Mouse (Mus musculus): Measurements from ENCODE around the gene Nr1d1. TPM values are rescaled to one million over a fixed set of nuclear protein-coding genes. Genes with fewer than 3 reads are reported as not detected.

Gene Nr1d1
- total RNA-seq, 2 experiments from 2014 or later: 15.1 to 59.6 TPM

GRCm38 (mm10) chr11:98788139-98788538 is 13.0 kb upstream of the Nr1d1 start:
- no peak for DNase-seq

GRCm38 (mm10) chr11:98787691-98788090 is 12.6 kb upstream of the Nr1d1 start:
- no peak for DNase-seq

- DNase-seq: no peak
Measured at GRCm38 (mm10) chr11:98787229-98787628, 12.1 kb upstream of the Nr1d1 start.

- DNase-seq: peak; percentile 96
Measured at GRCm38 (mm10) chr11:98786359-98787214, 11.5 kb upstream of the Nr1d1 start.

GRCm38 (mm10) chr11:98785772-98786281 is 10.7 kb upstream of the Nr1d1 start:
- peak; percentile 82 for DNase-seq

- peak; percentile 46 for DNase-seq
Measured at GRCm38 (mm10) chr11:98785214-98785613, 10.1 kb upstream of the Nr1d1 start.

- no peak for DNase-seq
Measured at GRCm38 (mm10) chr11:98784139-98784538, 9.0 kb upstream of the Nr1d1 start.

GRCm38 (mm10) chr11:98783236-98783696 is 8.1 kb upstream of the Nr1d1 start:
- DNase-seq: peak; percentile 97

- peak; percentile 54 for DNase-seq
Measured at GRCm38 (mm10) chr11:98782651-98783235, 7.6 kb upstream of the Nr1d1 start.

GRCm38 (mm10) chr11:98781851-98782512 is 6.8 kb upstream of the Nr1d1 start:
- DNase-seq: peak; percentile 35

- DNase-seq: no peak
Measured at GRCm38 (mm10) chr11:98777888-98778287, 2.8 kb upstream of the Nr1d1 start.

GRCm38 (mm10) chr11:98776843-98777590 is 1.9 kb upstream of the Nr1d1 start:
- peak; percentile 80 for DNase-seq

GRCm38 (mm10) chr11:98776052-98776764 is 1.1 kb upstream of the Nr1d1 start:
- DNase-seq: no peak

- peak; percentile 99 for DNase-seq
Measured at GRCm38 (mm10) chr11:98775348-98776051, 367 bp upstream of the Nr1d1 start.

- peak; percentile 100 for DNase-seq
Measured at GRCm38 (mm10) chr11:98773635-98774295, 1.4 kb downstream of the Nr1d1 start.

GRCm38 (mm10) chr11:98772667-98773171 is 2.4 kb downstream of the Nr1d1 start:
- DNase-seq: peak; percentile 76

GRCm38 (mm10) chr11:98771844-98772525 is 3.1 kb downstream of the Nr1d1 start:
- peak; percentile 49 for DNase-seq

- no peak for DNase-seq
Measured at GRCm38 (mm10) chr11:98771131-98771530, 4.0 kb downstream of the Nr1d1 start.
